Mouse (Mus musculus): ENCODE results near the gene E4f1.
"Not testable (repeated sequence)": the region's sequence is repeated elsewhere in the genome, so short reads cannot be mapped to it uniquely, and the experiment has no call there.

Gene E4f1

GRCm38 (mm10) chr17:24481027-24481815 is 11.1 kb upstream of the E4f1 start:
- DNase-seq: no peak

DNA sequence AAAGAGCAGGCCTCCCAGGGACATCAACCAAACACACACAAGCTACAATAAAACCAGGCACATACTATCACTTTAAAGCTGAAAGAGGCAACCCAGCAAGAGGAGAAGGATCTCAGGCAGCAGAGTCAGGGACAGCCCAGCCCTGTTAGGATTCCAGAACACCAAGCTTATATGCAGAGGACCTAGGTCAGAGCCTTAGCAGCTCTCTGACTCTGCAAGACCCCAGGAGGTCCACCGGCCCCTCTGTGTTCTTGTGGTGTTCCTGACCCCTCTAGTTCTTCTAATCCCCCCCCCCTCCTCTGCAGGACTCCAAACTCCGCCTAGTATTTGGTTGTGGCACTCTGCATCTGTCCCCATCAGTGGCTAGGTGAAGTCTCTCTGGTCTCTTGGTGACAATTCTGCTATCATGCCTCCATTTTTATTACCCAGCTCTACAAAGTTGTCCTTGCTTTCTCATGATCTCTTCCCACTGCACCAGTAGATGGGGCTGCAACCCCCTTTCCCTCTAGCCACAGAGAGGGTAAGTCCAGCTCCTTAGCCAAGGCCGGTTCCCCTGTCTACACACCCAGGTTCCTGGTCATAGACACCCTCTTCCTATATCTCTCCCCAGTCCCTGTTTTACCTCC is 10.2 kb upstream of the E4f1 start:
- DNase-seq: no peak

- no peak for DNase-seq
These were observed 9.3 kb upstream of the E4f1 start for GRCm38 (mm10) chr17:24479431-24479830.

- DNase-seq: peak; percentile 98
These were observed 8.7 kb upstream of the E4f1 start, which contains the start of gene Mlst8 for GRCm38 (mm10) chr17:24478663-24479380. Gene Mlst8 (minus strand): TSS chr17:24479078.

GRCm38 (mm10) chr17:24477985-24478600 is 8.0 kb upstream of the E4f1 start:
- no peak for DNase-seq

GRCm38 (mm10) chr17:24477053-24477984 is 7.2 kb upstream of the E4f1 start:
- no peak for DNase-seq

DNA sequence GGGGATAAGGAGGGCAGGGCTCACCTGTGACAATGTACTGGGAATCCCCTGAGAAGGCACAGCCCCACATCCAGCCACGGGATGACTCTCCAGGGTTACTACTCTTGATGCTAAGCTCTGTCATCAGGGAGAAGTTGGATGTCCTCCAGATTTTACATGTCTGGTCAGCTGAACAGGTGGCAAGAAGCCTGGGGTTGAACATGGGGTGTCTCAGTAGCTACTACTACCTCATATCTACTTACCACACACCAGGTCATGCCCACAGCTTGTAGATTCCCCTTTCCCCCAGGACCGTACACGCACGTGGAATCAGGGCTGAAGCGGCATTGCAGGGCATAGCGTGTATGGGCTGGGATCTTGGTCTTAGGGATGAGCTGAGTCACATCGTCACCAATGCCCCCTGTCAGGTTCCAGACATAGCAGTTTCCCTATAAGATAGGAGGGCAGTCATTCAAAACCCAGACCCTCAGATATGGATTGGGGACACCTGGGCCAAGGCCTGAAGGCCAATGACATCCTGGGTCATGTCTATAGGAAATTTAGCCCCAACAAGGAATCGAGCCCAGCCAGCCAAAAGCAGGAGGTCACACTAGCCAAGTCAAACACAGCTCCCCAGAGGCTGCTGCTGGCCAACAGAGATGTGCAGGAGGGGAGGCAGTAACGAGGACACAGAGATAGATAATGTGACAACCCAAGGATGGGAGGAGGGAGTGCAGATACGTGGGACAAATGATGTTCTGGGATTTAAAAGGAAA is 6.1 kb upstream of the E4f1 start:
- DNase-seq: no peak

DNA sequence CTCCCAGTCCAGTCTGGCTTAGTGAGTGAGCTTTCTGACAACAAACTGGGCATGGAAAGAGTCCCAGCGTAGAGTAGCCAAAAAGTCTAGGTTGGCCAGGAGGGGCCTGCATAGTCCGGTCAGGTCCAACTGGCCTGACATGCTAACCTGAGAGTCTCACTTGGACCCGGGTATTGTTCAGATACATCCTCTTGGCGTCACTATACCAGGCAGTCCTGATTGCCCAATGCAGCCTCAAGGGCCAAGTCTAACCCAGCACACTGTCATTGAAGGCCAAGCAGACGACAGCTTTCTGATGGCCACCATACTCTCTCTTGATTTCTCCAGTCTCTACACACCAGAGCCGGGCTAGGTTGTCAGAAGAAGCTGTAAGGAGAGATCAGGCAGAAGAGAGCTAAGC is 5.5 kb upstream of the E4f1 start:
- no peak for DNase-seq

- DNase-seq: no peak
These were observed 4.4 kb upstream of the E4f1 start for GRCm38 (mm10) chr17:24474557-24474956.

DNA sequence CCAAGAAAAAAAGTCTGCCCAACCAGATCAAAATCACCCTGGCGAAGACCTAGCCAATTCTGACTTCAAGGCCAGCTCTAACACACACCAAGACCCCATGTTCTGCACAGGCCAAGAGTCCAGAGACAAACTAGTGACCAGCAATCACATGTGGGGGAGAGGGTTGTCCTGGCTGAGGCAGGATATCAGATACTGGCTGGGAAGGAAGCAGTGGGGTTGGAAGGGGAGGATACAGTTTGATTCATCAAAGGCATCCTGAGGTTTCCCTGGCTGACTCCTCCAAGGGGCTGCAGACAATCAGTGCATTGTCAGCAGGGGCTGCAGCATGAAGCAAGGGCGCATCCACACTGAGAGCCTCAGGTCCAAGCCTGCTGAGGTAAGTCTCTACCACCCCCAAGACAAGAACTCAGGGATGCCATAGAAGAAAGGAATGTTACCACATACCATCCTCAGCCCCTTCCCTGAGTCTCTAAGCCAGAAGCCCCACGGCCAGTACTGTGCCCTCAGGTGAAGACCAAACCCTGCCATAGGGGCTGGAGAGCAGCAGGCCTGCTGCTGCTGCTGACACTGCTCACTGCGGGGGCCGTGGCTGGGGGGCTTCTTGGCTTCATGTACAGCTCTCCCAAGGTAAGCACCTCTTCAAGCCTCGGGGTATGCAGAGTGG is 3.6 kb upstream of the E4f1 start, which contains the start of gene Bricd5:
Bricd5 (plus strand) TSS at position 273 of the 664 bp plus-strand sequence.
- DNase-seq: no peak

- DNase-seq: no peak
These were observed 2.4 kb upstream of the E4f1 start for GRCm38 (mm10) chr17:24472512-24472911.

GRCm38 (mm10) chr17:24470701-24471527 is 801 bp upstream of the E4f1 start:
- peak; percentile 45 for DNase-seq

GRCm38 (mm10) chr17:24469336-24469909 is 690 bp downstream of the E4f1 start:
- no peak for DNase-seq

DNA sequence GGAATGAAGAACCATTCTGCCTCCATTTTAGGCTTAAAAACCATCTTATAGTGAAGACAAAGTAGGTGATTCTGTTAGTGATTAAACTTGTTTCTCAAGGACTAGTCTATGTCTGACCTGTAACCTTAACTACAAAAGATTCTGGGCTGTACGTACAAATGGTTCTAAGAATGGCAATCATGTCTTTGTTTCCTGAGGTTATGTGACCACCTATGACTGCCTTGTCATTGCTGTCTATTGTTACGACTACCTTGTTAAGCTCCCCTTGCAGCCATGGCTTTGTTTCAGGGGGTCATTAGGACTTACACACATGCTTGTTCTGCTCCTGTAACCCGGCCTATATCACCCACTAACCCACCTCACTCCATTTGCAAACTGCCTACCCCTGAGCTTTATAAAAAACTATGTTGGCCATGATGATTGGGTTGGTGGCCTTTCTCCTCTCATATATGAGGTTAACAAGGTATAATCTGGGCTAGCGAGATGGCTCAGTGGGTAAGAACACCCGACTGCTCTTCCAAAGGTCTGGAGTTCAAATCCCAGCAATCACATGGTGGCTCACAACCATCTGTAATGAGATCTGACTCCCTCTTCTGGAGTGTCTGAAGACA is 1.4 kb downstream of the E4f1 start:
- DNase-seq: no peak

DNA sequence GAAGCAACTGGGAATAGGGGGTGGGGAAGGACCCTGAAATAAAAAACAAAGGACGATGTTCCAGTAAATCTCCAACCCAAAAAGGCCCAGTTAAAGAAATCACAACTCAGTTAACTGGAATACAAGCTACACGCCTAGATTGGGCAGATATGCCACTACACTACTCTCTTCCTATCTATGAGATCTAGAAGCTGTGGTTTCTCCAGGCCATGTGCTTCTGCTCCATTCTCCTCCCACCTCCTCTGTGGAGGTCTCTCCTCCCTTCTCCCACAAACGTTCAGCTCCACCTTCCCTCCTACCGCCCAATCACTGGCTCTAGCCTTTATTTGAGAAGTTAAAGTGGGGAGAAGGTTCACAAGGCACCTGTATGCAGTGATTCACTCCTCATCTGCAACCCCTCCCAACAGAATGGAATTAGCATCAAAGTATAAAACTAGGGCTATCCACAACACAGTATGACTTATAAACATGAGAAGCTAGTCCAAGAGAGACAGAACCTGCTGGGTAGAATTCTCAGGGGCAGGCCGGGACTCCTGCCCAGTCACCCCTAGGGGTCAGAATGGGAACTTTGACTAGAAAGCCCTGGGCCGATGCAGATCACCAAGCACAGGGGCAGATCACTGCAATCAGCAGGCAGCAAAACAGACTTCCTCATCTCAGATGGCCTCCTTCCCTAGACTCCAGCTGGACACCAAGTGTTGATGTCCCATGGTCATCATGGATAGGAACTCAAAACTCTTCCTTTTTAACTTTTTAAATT is 6.6 kb downstream of the E4f1 start:
- DNase-seq: no peak

DNA sequence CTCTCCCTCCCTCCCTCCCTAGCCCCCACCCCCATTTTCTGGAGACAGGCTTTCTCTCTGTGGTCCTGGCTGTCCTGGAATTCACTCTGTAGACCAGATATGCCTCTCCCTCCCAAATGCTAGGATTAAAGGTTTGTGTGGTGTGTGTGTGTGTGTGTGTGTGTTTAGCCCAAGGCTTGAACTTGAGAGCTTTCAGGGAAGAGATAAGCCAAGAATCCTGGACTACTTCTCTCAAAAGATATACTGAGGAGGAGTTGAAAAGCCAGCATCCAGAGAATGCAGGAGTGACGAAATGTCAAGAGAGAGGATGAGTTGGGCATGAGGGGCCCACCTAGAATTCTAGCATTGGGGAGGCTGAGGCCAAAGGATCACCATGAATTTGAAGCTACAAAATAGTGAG is 7.2 kb downstream of the E4f1 start:
- no peak for DNase-seq

DNA sequence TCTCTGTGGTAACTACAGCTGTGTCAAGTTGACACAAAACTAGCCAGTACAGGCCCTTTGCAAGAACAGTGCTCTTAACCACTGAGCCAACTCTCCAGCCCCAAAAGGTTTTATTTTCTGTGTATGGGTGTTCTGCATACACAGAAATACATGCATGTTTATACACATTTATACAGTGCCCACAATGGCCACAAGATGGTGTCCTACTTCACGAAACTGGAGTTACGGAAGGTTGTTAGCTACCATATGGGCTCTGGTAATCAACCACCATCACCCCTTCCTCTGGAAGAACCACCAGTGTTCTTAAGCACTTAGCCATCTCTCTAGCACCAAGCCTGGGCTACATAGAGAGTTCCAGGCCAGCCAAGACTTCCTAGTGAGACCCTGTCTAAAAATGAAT is 8.5 kb downstream of the E4f1 start:
- peak; percentile 56 for DNase-seq

DNA sequence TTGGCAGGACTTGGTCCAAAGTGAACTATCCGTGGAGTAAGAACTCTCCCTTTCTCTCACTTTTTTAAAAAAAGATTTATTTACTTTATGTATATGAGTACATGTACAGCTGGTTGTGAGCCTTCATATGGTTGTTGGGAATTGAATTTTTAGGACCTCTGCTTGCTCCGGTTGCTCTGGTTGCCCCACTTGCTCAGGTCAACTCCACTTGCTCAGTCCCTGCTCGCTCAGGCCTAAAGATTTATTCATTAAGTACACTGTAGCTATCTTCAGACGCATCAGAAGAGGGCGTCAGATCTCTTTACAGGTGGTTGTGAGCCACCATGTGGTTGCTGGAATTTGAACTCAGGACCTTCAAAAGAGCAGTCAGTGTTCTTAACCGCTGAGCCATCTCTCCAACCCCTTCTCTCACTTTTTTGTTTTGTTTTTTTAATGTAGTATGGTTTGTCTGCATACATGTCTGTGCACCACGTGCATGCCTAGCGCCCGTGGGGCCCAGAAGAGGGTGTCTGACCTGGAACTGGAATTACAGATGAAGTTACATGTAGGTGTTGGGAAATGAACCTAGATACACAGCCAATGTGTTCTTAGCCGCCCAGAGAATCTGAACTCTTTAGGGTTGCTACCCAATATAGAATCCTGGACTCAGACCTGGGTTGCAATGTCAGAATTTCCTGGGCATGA is 14.4 kb downstream of the E4f1 start:
- DNase-seq: not testable (repeated sequence)
